Mouse (Mus musculus) cerebellum, adult 2 months (tissue): ENCODE measurements around the gene E330017A01Rik.

Experiments
- CTCF ChIP-seq: fragments of 200-500 bp; IDR thresholded peaks from 2 replicates; pipeline ENCODE4 v1.5.1; 2011; ENCODE audit warnings: low read depth, mild to moderate bottlenecking, control low read depth, low read length, moderate library complexity, borderline replicate concordance; ENCODE audit not compliant: insufficient read depth
- POLR2A ChIP-seq: fragments of 200-500 bp; IDR thresholded peaks from 2 replicates; pipeline ENCODE4 v1.6.1; 2011; ENCODE audit warnings: low read length, control low read depth, borderline replicate concordance; ENCODE audit not compliant: insufficient read depth

GRCm38 (mm10) chr16:58617346-58617745 lies 21.2 kb downstream of the E330017A01Rik start:
- no peak for TF ChIP-seq POLR2A
- TF ChIP-seq CTCF = no peak
